Mouse (Mus musculus): Measurements from ENCODE around the gene Itgal.

GRCm38 (mm10) chr7:127337636-127338035 is 41.6 kb downstream of the Itgal start:
- TF ChIP-seq ZKSCAN1 (IDR thresholded peaks at IDR 0.05; ENCODE audit: low read depth, low read length) (no peak), POLR2A (IDR thresholded peaks at IDR 0.05; ENCODE audit: control insufficient read depth in 1 of 2, insufficient read depth in 1 of 2, low read depth in 1 of 2, low read length in 2 of 2, poor library complexity in 1 of 2) (no peak), USF1 (IDR thresholded peaks at IDR 0.05; ENCODE audit: low read depth, low read length) (no peak), POLR2AphosphoS5 (IDR thresholded peaks at IDR 0.05; ENCODE audit: borderline replicate concordance, low read depth, low read length) (no peak), BHLHE40 (IDR thresholded peaks at IDR 0.05; ENCODE audit: borderline replicate concordance, low read depth, low read length) (no peak), KAT2A (conservative IDR thresholded peaks at IDR 0.05; ENCODE audit: low read depth, low read length) (no peak), SIN3A (IDR thresholded peaks at IDR 0.05; ENCODE audit: low read length) (no peak), MYC (IDR thresholded peaks at IDR 0.05; ENCODE audit: low read depth, low read length) (no peak), TBP (IDR thresholded peaks at IDR 0.05; ENCODE audit: low read depth, low read length) (peak; percentile 74), MAFK (IDR thresholded peaks at IDR 0.05; ENCODE audit: borderline replicate concordance, low read depth, low read length) (no peak), E2F4 (IDR thresholded peaks at IDR 0.05; ENCODE audit: borderline replicate concordance, low read depth, low read length) (no peak), TCF12 (IDR thresholded peaks at IDR 0.05; ENCODE audit: low read depth, low read length) (no peak)

Measured in MEL (cell line).